Mouse (Mus musculus): ENCODE data around the gene Kidins220. TPM values are rescaled to one million over a fixed set of nuclear protein-coding genes. Genes with fewer than 3 reads are reported as not detected.

Kidins220 gene
- polyA plus RNA-seq, 1 experiment = 225 TPM

GRCm38 (mm10) chr12:25099313-25099562, 124.5 kb downstream of the Kidins220 start:
- no peak for TF ChIP-seq CTCF (IDR thresholded peaks at IDR 0.05; ENCODE audit: extremely low read depth, insufficient read depth, low read length)
- TF ChIP-seq POLR2A (IDR thresholded peaks at IDR 0.05; ENCODE audit: extremely low read depth, insufficient read depth, low read length) = no peak
- Histone ChIP-seq H3K4me1 (ENCODE audit: control insufficient read depth, insufficient read depth, low read length) (no peaks in the 10 kb centered on the region; the same call in 1 of the 2 replicates), H3K4me3 (ENCODE audit: insufficient read depth, low read length) (peak overlapping the region; percentile 70), H3K27ac (ENCODE audit: insufficient read depth, low read length) (peak overlapping the region; percentile 96)

GRCm38 (mm10) chr12:25099563-25100408, 125.1 kb downstream of the Kidins220 start:
- Histone ChIP-seq H3K27ac (ENCODE audit: insufficient read depth, low read length) (peak overlapping the region; percentile 69), H3K4me3 (ENCODE audit: insufficient read depth, low read length) (peak overlapping the region; percentile 70), H3K4me1 (ENCODE audit: control insufficient read depth, insufficient read depth, low read length) (no peaks in the 10 kb centered on the region; the same call in 1 of the 2 replicates)
- TF ChIP-seq POLR2A (IDR thresholded peaks at IDR 0.05; ENCODE audit: extremely low read depth, insufficient read depth, low read length) (no peak), CTCF (IDR thresholded peaks at IDR 0.05; ENCODE audit: extremely low read depth, insufficient read depth, low read length) (no peak)

- Histone ChIP-seq H3K4me1 (ENCODE audit: control insufficient read depth, insufficient read depth, low read length) (no peaks in the 10 kb centered on the region; the same call in 1 of the 2 replicates), H3K27ac (ENCODE audit: insufficient read depth, low read length) (peak overlapping the region; percentile 69), H3K4me3 (ENCODE audit: insufficient read depth, low read length) (peak overlapping the region; percentile 70)
- TF ChIP-seq CTCF (IDR thresholded peaks at IDR 0.05; ENCODE audit: extremely low read depth, insufficient read depth, low read length) (no peak), POLR2A (IDR thresholded peaks at IDR 0.05; ENCODE audit: extremely low read depth, insufficient read depth, low read length) (no peak)
These were observed 125.9 kb downstream of the Kidins220 start for GRCm38 (mm10) chr12:25100411-25101217.

- H3K27ac ChIP-seq (ENCODE audit: insufficient read depth, low read length) = no peak overlapping the region; the same call in 1 of the 2 replicates
- TF ChIP-seq POLR2A (IDR thresholded peaks at IDR 0.05; ENCODE audit: extremely low read depth, insufficient read depth, low read length) (no peak), CTCF (IDR thresholded peaks at IDR 0.05; ENCODE audit: extremely low read depth, insufficient read depth, low read length) (no peak)
These were observed 126.7 kb downstream of the Kidins220 start for GRCm38 (mm10) chr12:25101389-25101788.

GRCm38 (mm10) chr12:25103911-25104310, 129.2 kb downstream of the Kidins220 start:
- Histone ChIP-seq H3K4me1 (ENCODE audit: control insufficient read depth, insufficient read depth, low read length) (no peaks in the 10 kb centered on the region), H3K27ac (ENCODE audit: insufficient read depth, low read length) (no peak overlapping the region), H3K4me3 (ENCODE audit: insufficient read depth, low read length) (no peak overlapping the region)
- no peak for TF ChIP-seq POLR2A (IDR thresholded peaks at IDR 0.05; ENCODE audit: extremely low read depth, insufficient read depth, low read length)
- TF ChIP-seq CTCF (IDR thresholded peaks at IDR 0.05; ENCODE audit: extremely low read depth, insufficient read depth, low read length) = no peak

More at GRCm38 (mm10) chr12:25101389-25101788, 126.7 kb downstream of the Kidins220 start:
- H3K4me3 ChIP-seq (ENCODE audit: insufficient read depth, low read length) = no peak overlapping the region; the same call in 1 of the 2 replicates
- no peaks in the 10 kb centered on the region; the same call in 1 of the 2 replicates for H3K4me1 ChIP-seq (ENCODE audit: control insufficient read depth, insufficient read depth, low read length)

GRCm38 (mm10) chr12:25104541-25104940, 129.8 kb downstream of the Kidins220 start:
- no peak for TF ChIP-seq POLR2A (IDR thresholded peaks at IDR 0.05; ENCODE audit: extremely low read depth, insufficient read depth, low read length)
- no peak for TF ChIP-seq CTCF (IDR thresholded peaks at IDR 0.05; ENCODE audit: extremely low read depth, insufficient read depth, low read length)
- no peaks in the 10 kb centered on the region for H3K4me1 ChIP-seq (ENCODE audit: control insufficient read depth, insufficient read depth, low read length)
- no peak overlapping the region for H3K27ac ChIP-seq (ENCODE audit: insufficient read depth, low read length)
- H3K4me3 ChIP-seq (ENCODE audit: insufficient read depth, low read length) = no peak overlapping the region

GRCm38 (mm10) chr12:25108865-25109264, 134.1 kb downstream of the Kidins220 start:
- TF ChIP-seq POLR2A (IDR thresholded peaks at IDR 0.05; ENCODE audit: extremely low read depth, insufficient read depth, low read length) = no peak
- no peak for TF ChIP-seq CTCF (IDR thresholded peaks at IDR 0.05; ENCODE audit: extremely low read depth, insufficient read depth, low read length)
- H3K4me1 ChIP-seq (ENCODE audit: control insufficient read depth, insufficient read depth, low read length) = no peaks in the 10 kb centered on the region
- H3K27ac ChIP-seq (ENCODE audit: insufficient read depth, low read length) = no peak overlapping the region
- H3K4me3 ChIP-seq (ENCODE audit: insufficient read depth, low read length) = no peak overlapping the region

GRCm38 (mm10) chr12:25109971-25110681, 135.4 kb downstream of the Kidins220 start:
- TF ChIP-seq CTCF (IDR thresholded peaks at IDR 0.05; ENCODE audit: extremely low read depth, insufficient read depth, low read length) (no peak), POLR2A (IDR thresholded peaks at IDR 0.05; ENCODE audit: extremely low read depth, insufficient read depth, low read length) (no peak)
- Histone ChIP-seq H3K4me3 (ENCODE audit: insufficient read depth, low read length) (no peak overlapping the region), H3K27ac (ENCODE audit: insufficient read depth, low read length) (no peak overlapping the region), H3K4me1 (ENCODE audit: control insufficient read depth, insufficient read depth, low read length) (no peaks in the 10 kb centered on the region)

GRCm38 (mm10) chr12:25110682-25111078, 136.0 kb downstream of the Kidins220 start:
- TF ChIP-seq POLR2A (IDR thresholded peaks at IDR 0.05; ENCODE audit: extremely low read depth, insufficient read depth, low read length) (no peak), CTCF (IDR thresholded peaks at IDR 0.05; ENCODE audit: extremely low read depth, insufficient read depth, low read length) (no peak)
- H3K4me1 ChIP-seq (ENCODE audit: control insufficient read depth, insufficient read depth, low read length) = no peaks in the 10 kb centered on the region
- H3K4me3 ChIP-seq (ENCODE audit: insufficient read depth, low read length) = no peak overlapping the region
- no peak overlapping the region for H3K27ac ChIP-seq (ENCODE audit: insufficient read depth, low read length)

Other genes with a start within 250 kb of the Kidins220 start
- gene Mboat2, start 144.0 kb upstream of the Kidins220 start, polyA plus RNA-seq (2012; rRNA removed) = 27.9 and 28.8 TPM in 2 replicates
- 219 and 224 TPM in 2 replicates for gene Id2, start 122.2 kb downstream of the Kidins220 start, polyA plus RNA-seq (2012; rRNA removed)

Data from cortical plate, adult 2 months (tissue).